Mouse (Mus musculus): ENCODE results near the gene Pafah1b3. TPM values are rescaled to one million over a fixed set of nuclear protein-coding genes. Genes with fewer than 3 reads are reported as not detected.

Gene Pafah1b3
- total RNA-seq, 2 experiments from 2014 or later = 12.8 to 16.0 TPM

GRCm38 (mm10) chr7:25283637-25284036 is 14.1 kb downstream of the Pafah1b3 start:
- peak in 1 of 2 experiments; percentile 34 for DNase-seq
- intact Hi-C loops (cut with DNase I) = loop anchor here (2.0 to 5.0 kb wide), 3 partner anchors 13 to 94 kb away; partner anchors contain the start of genes Megf8 and Pafah1b3

GRCm38 (mm10) chr7:25282731-25283211 is 15.0 kb downstream of the Pafah1b3 start:
- DNase-seq = peak; percentile 61 to 65
- intact Hi-C loops (cut with DNase I) = loop anchor here (2.0 to 5.0 kb wide), 3 partner anchors 14 to 95 kb away; partner anchors contain the start of genes Megf8 and Pafah1b3

GRCm38 (mm10) chr7:25281734-25282601 is 15.8 kb downstream of the Pafah1b3 start:
- intact Hi-C loops (cut with DNase I) = loop anchor here (2.0 to 5.0 kb wide), 3 partner anchors 15 to 95 kb away; partner anchors contain the start of genes Megf8 and Pafah1b3
- peak; percentile 98 for DNase-seq

GRCm38 (mm10) chr7:25281166-25281733 is 16.5 kb downstream of the Pafah1b3 start:
- DNase-seq = no peak
- intact Hi-C loops (cut with DNase I) = loop anchor here (5.0 kb wide), 1 partner anchor 96 kb away; no protein-coding TSS in a partner anchor

- intact Hi-C loops (cut with DNase I) = loop anchor here (5.0 kb wide), 1 partner anchor 97 kb away; no protein-coding TSS in a partner anchor
- peak; percentile 76 to 78 for DNase-seq
Observed at GRCm38 (mm10) chr7:25279861-25280791, 17.7 kb downstream of the Pafah1b3 start.

GRCm38 (mm10) chr7:25279076-25279860 is 18.5 kb downstream of the Pafah1b3 start:
- intact Hi-C loops (cut with DNase I) = no loop called here
- peak; percentile 81 to 93 for DNase-seq

- peak; percentile 89 to 93 for DNase-seq
- intact Hi-C loops (cut with DNase I) = loop anchor here (1.0 kb wide), 2 partner anchors 30 to 39 kb away; no protein-coding TSS in a partner anchor
Observed at GRCm38 (mm10) chr7:25278341-25279075, 19.3 kb downstream of the Pafah1b3 start.

- intact Hi-C loops (cut with DNase I) = loop anchor here (1.0 kb wide), 2 partner anchors 30 to 39 kb away; no protein-coding TSS in a partner anchor
- DNase-seq = no peak
Observed at GRCm38 (mm10) chr7:25277998-25278340, 19.8 kb downstream of the Pafah1b3 start.

- intact Hi-C loops (cut with DNase I) = no loop called here
- peak in 1 of 2 experiments; percentile 12 for DNase-seq
Observed at GRCm38 (mm10) chr7:25277405-25277804, 20.4 kb downstream of the Pafah1b3 start.

- peak; percentile 41 to 60 for DNase-seq
- intact Hi-C loops (cut with DNase I) = no loop called here
Observed at GRCm38 (mm10) chr7:25275555-25276298, 22.1 kb downstream of the Pafah1b3 start.

- peak in 1 of 2 experiments; percentile 2 for DNase-seq
- intact Hi-C loops (cut with DNase I) = no loop called here
Observed at GRCm38 (mm10) chr7:25274996-25275395, 22.8 kb downstream of the Pafah1b3 start.

GRCm38 (mm10) chr7:25274571-25274970 is 23.2 kb downstream of the Pafah1b3 start:
- peak in 1 of 2 experiments; percentile 6 for DNase-seq
- intact Hi-C loops (cut with DNase I) = no loop called here

GRCm38 (mm10) chr7:25273259-25274241 is 24.2 kb downstream of the Pafah1b3 start:
- no peak for DNase-seq
- intact Hi-C loops (cut with DNase I) = no loop called here

GRCm38 (mm10) chr7:25272445-25273258 is 25.1 kb downstream of the Pafah1b3 start:
- DNase-seq = peak in 1 of 2 experiments; percentile 1
- intact Hi-C loops (cut with DNase I) = no loop called here

GRCm38 (mm10) chr7:25271651-25272444 is 25.9 kb downstream of the Pafah1b3 start:
- DNase-seq = no peak
- intact Hi-C loops (cut with DNase I) = no loop called here

Data from heart, postnatal 10 days (tissue).